Mouse (Mus musculus): ENCODE data around the gene Cyp3a25. TPM values are rescaled to one million over a fixed set of nuclear protein-coding genes. Genes with fewer than 3 reads are reported as not detected.
"Not testable (repeated sequence)": the region's sequence is repeated elsewhere in the genome, so short reads cannot be mapped to it uniquely, and the experiment has no call there.

Gene Cyp3a25
- not detected in 2 replicates for polyA plus RNA-seq (2015; fragmentation: Nextera tagmentation; extraction: Ambion mirVana)

GRCm38 (mm10) chr5:146009509-146009908, at the start of gene Cyp3a25:
Gene Cyp3a25, minus strand, starts transcription at chr5:146009618.
- H3K9me3 ChIP-seq: peaks cover 43% of the 10 kb centered on the region
- not testable (repeated sequence) for H3K4me3 ChIP-seq; H3K9ac ChIP-seq; ATAC-seq (ENCODE audit: low FRiP score); H3K27ac ChIP-seq; H3K4me1 ChIP-seq (replicated peaks); H3K27me3 ChIP-seq; H3K4me2 ChIP-seq; H3K36me3 ChIP-seq
- WGBS: 67% methylated on average over 1 of the region's 1 CpGs

DNA sequence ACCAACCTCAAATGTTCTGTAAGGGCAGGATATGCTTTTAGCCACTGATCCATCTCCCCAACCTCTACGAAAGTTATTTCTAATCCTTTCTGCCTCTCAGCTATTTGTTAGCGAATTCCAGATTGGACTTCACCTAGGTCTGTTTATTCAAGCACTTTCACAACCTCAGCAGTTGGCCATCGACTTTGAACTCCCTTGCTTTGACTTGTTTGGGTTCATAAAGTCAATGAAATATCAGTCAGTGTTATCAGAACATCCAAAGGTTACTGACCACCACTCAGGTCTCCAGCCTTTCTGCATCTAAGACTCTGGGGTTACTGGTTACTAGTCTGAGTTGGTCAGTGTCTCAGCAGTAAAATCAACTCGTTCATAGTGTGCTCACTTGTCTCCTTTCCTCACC, 11.7 kb upstream of the Cyp3a25 start:
- Histone ChIP-seq H3K9ac (no peak overlapping the region), H3K27ac (no peak overlapping the region), H3K9me3 (peaks cover 29% of the 10 kb centered on the region), H3K27me3 (no peaks in the 10 kb centered on the region), H3K36me3 (no peaks in the 10 kb centered on the region), H3K4me1 (replicated peaks) (no peaks in the 10 kb centered on the region), H3K4me2 (no peak overlapping the region), H3K4me3 (no peak overlapping the region)
- no peak for ATAC-seq (ENCODE audit: low FRiP score)
- 54% methylated on average over 4 of the region's 4 CpGs for WGBS

DNA sequence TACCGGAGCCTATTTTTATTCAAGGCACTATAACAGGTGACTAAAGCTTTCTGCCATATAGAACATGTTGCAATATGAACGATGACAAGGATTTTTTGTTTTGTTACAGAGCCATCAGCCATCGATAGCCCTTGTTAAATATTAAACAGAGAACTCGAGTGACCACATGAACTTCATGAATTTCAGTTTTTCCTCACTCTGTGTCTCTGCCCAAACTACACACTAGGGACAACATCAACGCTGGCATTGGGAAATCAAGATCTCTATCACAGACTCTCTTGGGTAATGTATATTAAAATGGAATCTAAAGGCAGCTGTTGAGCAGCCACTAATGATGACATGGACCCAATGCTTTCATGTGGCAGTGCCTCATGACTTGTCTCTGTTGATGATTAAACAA, 8.9 kb upstream of the Cyp3a25 start:
- ATAC-seq (ENCODE audit: low FRiP score): no peak
- 77% methylated on average over 5 of the region's 5 CpGs for WGBS
- Histone ChIP-seq H3K27ac (no peak overlapping the region), H3K4me3 (no peak overlapping the region), H3K27me3 (no peaks in the 10 kb centered on the region), H3K4me1 (replicated peaks) (no peaks in the 10 kb centered on the region), H3K9ac (no peak overlapping the region), H3K4me2 (no peak overlapping the region), H3K36me3 (no peaks in the 10 kb centered on the region), H3K9me3 (peaks cover 40% of the 10 kb centered on the region)

DNA sequence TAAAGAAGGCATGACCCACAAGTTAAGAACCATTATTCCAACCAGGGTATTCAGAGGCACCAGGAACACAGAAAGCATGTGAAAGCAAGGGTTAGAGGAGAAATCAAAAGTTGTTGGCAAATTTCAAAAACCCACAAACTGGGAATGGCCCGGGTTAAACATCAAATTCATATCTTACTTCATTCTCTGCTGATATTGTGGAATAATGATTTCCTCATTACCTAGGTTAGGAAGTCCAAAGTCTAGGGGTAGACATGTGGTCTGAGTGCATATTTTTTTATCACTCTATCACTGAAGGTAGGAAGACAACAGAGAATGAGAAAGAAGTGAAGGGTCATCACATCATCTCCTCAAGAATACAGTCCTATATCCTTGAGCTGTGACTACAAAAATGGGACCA, 1.8 kb upstream of the Cyp3a25 start:
- no peak for ATAC-seq (ENCODE audit: low FRiP score)
- 73% methylated on average over 1 of the region's 1 CpGs for WGBS

DNA sequence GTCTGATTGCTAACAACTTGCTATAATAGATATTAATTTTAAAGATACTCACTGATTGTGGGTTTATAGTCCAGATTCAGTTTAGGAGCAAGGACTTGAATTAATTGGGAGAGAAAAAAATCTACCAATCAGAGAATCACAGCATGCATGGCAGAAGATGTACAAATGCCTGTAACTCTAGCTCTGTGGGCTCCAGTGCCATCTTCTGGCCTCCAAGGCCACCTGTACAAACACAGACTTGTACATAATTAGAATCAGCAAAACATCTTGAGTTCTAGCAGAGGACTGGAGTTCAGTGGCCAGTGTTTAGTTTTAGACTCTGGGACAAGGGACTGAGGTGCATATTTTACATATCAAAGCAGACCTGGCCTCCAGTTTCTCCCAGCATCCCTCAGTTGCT, 42.3 kb downstream of the Cyp3a25 start:
- Histone ChIP-seq H3K4me1 (replicated peaks) (no peaks in the 10 kb centered on the region), H3K9me3 (peaks cover 47% of the 10 kb centered on the region), H3K27ac (no peak overlapping the region), H3K27me3 (no peaks in the 10 kb centered on the region), H3K9ac (no peak overlapping the region), H3K36me3 (no peaks in the 10 kb centered on the region), H3K4me3 (no peak overlapping the region), H3K4me2 (no peak overlapping the region)
- ATAC-seq (ENCODE audit: low FRiP score): no peak

More for the DNA sequence above, 1.8 kb upstream of the Cyp3a25 start:
- Histone ChIP-seq H3K4me3 (no peak overlapping the region), H3K27ac (no peak overlapping the region), H3K4me1 (replicated peaks) (no peaks in the 10 kb centered on the region), H3K4me2 (no peak overlapping the region), H3K9ac (no peak overlapping the region), H3K27me3 (no peaks in the 10 kb centered on the region), H3K9me3 (peaks cover 43% of the 10 kb centered on the region), H3K36me3 (no peaks in the 10 kb centered on the region)

Other genes with a start within 250 kb of the Cyp3a25 start
- gene Cyp3a44, start 203.7 kb downstream of the Cyp3a25 start, polyA plus RNA-seq (2015; fragmentation: Nextera tagmentation; extraction: Ambion mirVana): not detected in 2 replicates
- gene Cyp3a11, start 129.7 kb downstream of the Cyp3a25 start, polyA plus RNA-seq (2015; fragmentation: Nextera tagmentation; extraction: Ambion mirVana): not detected in 2 replicates
- not detected in 2 replicates for gene Cyp3a59, start 69.6 kb upstream of the Cyp3a25 start, polyA plus RNA-seq (2015; fragmentation: Nextera tagmentation; extraction: Ambion mirVana)
- gene Gm5565, start 150.9 kb upstream of the Cyp3a25 start, polyA plus RNA-seq (2015; fragmentation: Nextera tagmentation; extraction: Ambion mirVana): not detected in 2 replicates
- not detected in 2 replicates for gene Gm6309, start 161.1 kb upstream of the Cyp3a25 start, polyA plus RNA-seq (2015; fragmentation: Nextera tagmentation; extraction: Ambion mirVana)
- not detected in 2 replicates for gene 1700001J03Rik, start 175.7 kb upstream of the Cyp3a25 start, polyA plus RNA-seq (2015; fragmentation: Nextera tagmentation; extraction: Ambion mirVana)
- 25.2 and 26.6 TPM in 2 replicates for gene Rnf6, start 211.9 kb upstream of the Cyp3a25 start, polyA plus RNA-seq (2015; fragmentation: Nextera tagmentation; extraction: Ambion mirVana)
- gene Cdk8, start 221.6 kb upstream of the Cyp3a25 start, polyA plus RNA-seq (2015; fragmentation: Nextera tagmentation; extraction: Ambion mirVana): 17.5 and 20.1 TPM in 2 replicates

All from hindbrain, embryonic 13.5 days (tissue).